Mouse (Mus musculus): ENCODE results near the gene Prelp.

DNA sequence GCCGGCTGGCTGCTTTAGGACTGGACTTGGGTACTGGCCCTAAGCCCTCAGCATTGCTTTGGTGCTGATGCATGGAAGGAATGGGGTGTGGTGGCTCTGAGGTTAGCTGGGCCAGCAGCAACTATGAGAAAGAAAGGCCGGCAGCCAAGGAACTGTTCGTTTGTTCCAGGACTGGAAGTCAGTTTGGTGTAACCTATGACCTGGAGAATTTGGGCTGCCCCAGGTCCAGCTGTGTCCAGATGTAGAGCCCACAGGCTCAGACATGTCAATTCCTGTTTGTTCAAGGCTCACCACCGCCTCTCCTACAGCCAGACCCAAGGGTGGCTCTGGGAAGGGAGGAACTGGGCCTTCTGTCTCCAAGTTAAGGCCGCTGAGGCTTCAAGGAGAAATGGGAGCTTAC, 38.3 kb upstream of the Prelp start:
- TF ChIP-seq EP300 (IDR thresholded peaks at IDR 0.05; ENCODE audit: low read depth in 1 of 2, low read length in 2 of 2), result no peak
- no peak for TF ChIP-seq UBTF (IDR thresholded peaks at IDR 0.05; ENCODE audit: borderline replicate concordance, insufficient read depth, low read depth, low read length)
- TF ChIP-seq CTCF (IDR thresholded peaks at IDR 0.05 in 2 of 3, conservative IDR thresholded peaks at IDR 0.05 in 1 of 3; ENCODE audit: control insufficient read depth in 1 of 3, insufficient read depth in 1 of 3, low read depth in 2 of 3, low read length in 3 of 3, poor library complexity in 1 of 3, severe bottlenecking in 1 of 3), result no peak

Measured in MEL (cell line).